Mouse (Mus musculus) liver, adult 2 months (tissue): ENCODE data around the gene Ccdc71.

Experiments
- CTCF ChIP-seq: fragments of 200-500 bp; IDR thresholded peaks from 2 replicates; pipeline ENCODE4 v1.5.1; 2011; ENCODE audit warnings: low read depth, low read length, control low read depth
- POLR2A ChIP-seq: fragments of 200-500 bp; IDR thresholded peaks from 2 replicates; pipeline ENCODE4 v1.6.1; 2011; ENCODE audit warnings: low read length, control low read depth; ENCODE audit not compliant: insufficient read depth; ENCODE audit errors: extremely low read depth

DNA sequence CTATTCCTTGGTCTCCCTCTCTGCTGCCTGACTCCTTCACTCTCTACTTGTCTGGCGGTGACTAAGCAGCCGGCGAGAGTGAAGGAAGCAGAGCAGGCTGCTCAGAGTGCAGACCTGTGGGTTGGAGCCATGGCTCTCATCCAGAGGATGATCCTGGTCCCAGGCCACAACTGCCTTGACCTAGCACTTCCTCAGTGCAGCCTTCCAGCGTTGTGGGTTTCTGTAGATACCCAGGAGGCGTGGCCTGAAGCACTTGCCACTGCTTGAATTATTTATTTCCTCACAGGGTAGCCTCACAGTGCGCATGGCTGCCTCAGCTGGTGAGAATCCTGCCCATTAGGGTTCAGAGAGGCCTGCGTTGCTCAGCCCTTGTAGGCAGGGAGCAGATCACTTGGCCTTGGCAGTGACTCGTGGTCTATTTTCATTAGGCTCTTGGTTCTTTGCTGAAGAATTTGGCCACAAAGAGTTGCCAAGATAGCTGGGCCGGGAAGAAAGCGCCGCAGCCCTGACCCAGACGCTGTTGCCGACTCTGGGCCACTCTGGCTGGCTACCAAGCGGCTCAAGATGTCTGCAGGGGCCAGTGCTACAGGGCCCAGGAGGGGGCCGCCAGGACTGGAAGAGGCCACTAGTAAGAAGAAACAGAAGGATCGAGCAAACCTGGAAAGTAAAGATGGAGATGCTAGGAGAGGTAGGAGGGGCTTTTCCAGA lies 31.9 kb downstream of the Ccdc71 start:
- TF ChIP-seq POLR2A = no peak
- no peak for TF ChIP-seq CTCF
